Mouse (Mus musculus): Measurements from ENCODE around the gene Kazald1. TPM values are rescaled to one million over a fixed set of nuclear protein-coding genes. Genes with fewer than 3 reads are reported as not detected.

Gene Kazald1
- polyA plus RNA-seq, 1 experiment from 2014 or later: 0.31 TPM

DNA sequence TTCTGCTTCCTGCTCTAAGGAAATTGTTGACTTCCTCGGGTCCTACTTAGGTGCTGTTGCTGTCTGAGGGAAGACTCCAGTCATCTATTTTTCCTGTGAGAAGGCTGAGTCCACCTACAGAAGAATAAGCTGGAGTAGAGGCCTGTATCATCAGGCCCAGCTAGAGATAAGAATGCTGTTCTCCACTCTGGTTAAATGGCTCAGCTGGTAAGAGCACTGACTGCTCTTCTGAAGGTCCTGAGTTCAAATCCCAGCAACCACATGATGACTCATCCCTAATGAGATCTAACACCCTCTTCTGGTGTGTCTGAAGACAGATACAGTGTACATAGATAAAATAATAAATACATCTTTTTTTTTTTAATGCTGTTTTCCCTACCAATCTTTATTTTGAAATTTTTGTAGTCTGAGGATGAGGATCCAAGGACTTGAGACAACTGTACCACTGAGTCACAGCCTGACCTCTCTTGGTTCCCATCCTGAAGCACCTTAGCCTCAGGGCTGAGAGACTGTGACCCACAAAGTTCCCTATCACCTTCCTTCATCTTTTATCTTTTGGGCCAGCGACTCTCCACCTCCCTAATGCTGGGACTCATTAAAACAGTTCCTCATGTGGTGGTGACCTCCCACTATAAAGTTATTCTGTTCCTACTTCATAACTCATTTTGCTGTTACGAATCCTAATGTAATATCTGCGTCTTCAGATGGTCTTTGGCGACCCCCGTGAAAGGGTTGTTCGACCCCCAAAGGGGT is 7.1 kb upstream of the Kazald1 start:
- ATAC-seq (replicated peaks; ENCODE audit: low FRiP score) (no peak), DNase-seq (ENCODE audit: low spot score) (no peak)
- Histone ChIP-seq H3K36me3 (ENCODE audit: control insufficient read depth, insufficient read depth, low read length) (no peaks in the 10 kb centered on the region), H3K4me2 (ENCODE audit: low read depth, low read length, severe bottlenecking) (no peak overlapping the region), H3K9ac (ENCODE audit: low read length) (no peak overlapping the region), H3K4me3 (ENCODE audit: low read depth, low read length) (no peak overlapping the region), H3K4me1 (replicated peaks; ENCODE audit: control insufficient read depth, insufficient read depth, low read length) (peaks cover 5% of the 10 kb centered on the region; the same call in 1 of the 2 replicates), H3K27ac (ENCODE audit: low read depth, low read length) (no peak overlapping the region), H3K9me3 (ENCODE audit: control insufficient read depth, low read length) (no peaks in the 10 kb centered on the region), H3K27me3 (ENCODE audit: control insufficient read depth, insufficient read depth, low read length) (peaks cover 47% of the 10 kb centered on the region)
- 77% methylated on average over 7 of the region's 7 CpGs for WGBS

DNA sequence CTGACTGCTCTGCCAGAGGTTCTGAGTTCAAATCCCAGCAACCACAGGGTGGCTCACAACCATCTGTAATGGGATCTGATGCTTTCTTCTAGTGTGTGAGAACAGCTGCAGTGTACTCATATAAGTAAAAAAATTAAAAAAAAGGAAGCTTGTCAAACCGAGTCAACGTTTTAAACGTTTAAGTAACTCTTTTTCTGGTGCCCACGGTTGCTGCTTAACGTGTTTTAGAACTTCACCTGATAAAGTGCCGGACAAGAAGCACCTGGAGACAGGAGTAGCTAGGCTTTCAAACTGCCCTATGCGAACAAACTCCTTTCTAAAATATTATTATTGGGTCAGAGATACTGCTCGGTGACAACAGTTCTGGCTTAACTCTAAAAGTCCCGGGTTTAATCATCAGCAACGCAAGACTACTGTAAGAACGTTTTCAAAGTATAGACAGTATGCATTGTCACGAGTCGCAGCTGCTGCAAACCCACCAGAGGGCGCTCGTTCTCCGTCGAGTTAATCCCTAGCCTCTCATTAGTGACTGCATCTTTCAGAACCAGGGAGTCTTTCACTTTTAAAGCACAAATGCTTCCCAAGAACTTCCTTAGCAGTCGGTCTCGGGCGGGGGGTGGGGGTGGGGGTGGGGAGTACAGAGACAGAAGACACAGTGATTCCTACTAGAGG is 1.0 kb upstream of the Kazald1 start:
- peak overlapping the region; percentile 95 for H3K4me2 ChIP-seq (ENCODE audit: low read depth, low read length, severe bottlenecking)
- ATAC-seq (replicated peaks; ENCODE audit: low FRiP score): peak; percentile 36; the same call in 1 of the 2 replicates
- no peaks in the 10 kb centered on the region for H3K9me3 ChIP-seq (ENCODE audit: control insufficient read depth, low read length)
- H3K36me3 ChIP-seq (ENCODE audit: control insufficient read depth, insufficient read depth, low read length): no peaks in the 10 kb centered on the region
- peak overlapping the region; percentile 60 for H3K4me3 ChIP-seq (ENCODE audit: low read depth, low read length)
- peaks cover 39% of the 10 kb centered on the region for H3K27me3 ChIP-seq (ENCODE audit: control insufficient read depth, insufficient read depth, low read length)
- peak overlapping the region; percentile 78 for H3K9ac ChIP-seq (ENCODE audit: low read length)
- 9% methylated on average over 20 of the region's 20 CpGs for WGBS
- DNase-seq (ENCODE audit: low spot score): peak; percentile 94
- peak overlapping the region; percentile 80 for H3K27ac ChIP-seq (ENCODE audit: low read depth, low read length)
- peaks cover 18% of the 10 kb centered on the region for H3K4me1 ChIP-seq (replicated peaks; ENCODE audit: control insufficient read depth, insufficient read depth, low read length)

DNA sequence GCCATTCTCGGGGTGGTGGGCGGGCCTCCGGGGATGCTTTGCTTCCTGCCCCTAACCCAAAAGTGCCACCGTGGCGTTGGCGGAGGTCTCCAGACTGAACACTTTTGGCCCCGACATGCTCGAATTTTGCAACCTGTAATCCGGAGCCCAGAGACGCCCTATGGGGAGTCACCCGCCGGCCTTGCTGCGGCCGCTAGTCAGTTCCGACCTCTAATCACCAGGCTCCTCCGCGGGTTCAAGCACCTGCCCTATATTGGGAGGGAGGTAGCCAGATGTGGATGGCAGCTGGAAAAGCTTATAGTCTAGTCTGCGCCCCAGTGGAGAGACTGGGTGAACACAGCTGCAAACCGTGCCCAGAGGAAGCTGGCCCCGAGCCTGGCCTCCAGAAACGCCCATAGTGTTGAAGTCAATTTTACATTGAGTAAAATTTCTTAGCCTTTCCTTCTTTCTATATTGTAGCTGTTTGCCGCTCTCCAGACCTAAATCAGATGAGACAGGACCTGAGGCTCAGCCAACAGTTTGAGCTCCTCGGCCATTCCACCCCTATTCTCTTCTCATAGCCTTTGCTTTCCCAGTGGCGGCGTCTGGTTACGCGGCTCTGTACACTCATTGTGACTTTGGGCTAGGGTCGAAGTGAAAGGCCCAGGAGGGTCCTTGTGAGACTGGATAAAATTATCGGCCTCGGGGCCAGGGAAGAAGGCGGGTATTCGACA is 438 bp downstream of the Kazald1 start:
- H3K4me3 ChIP-seq (ENCODE audit: low read depth, low read length): peak overlapping the region; percentile 60
- peaks cover 28% of the 10 kb centered on the region for H3K4me1 ChIP-seq (replicated peaks; ENCODE audit: control insufficient read depth, insufficient read depth, low read length)
- DNase-seq (ENCODE audit: low spot score) (no peak), ATAC-seq (replicated peaks; ENCODE audit: low FRiP score) (peak; percentile 32)
- under 1% methylated on average over 32 of the region's 32 CpGs for WGBS
- no peak overlapping the region for H3K27ac ChIP-seq (ENCODE audit: low read depth, low read length)
- peak overlapping the region; percentile 95 for H3K4me2 ChIP-seq (ENCODE audit: low read depth, low read length, severe bottlenecking)
- no peaks in the 10 kb centered on the region for H3K9me3 ChIP-seq (ENCODE audit: control insufficient read depth, low read length)
- peaks cover 53% of the 10 kb centered on the region for H3K27me3 ChIP-seq (ENCODE audit: control insufficient read depth, insufficient read depth, low read length)
- no peaks in the 10 kb centered on the region for H3K36me3 ChIP-seq (ENCODE audit: control insufficient read depth, insufficient read depth, low read length)
- H3K9ac ChIP-seq (ENCODE audit: low read length): peak overlapping the region; percentile 78

GRCm38 (mm10) chr19:45076036-45076575 is 1.1 kb downstream of the Kazald1 start:
- Histone ChIP-seq H3K4me2 (ENCODE audit: low read depth, low read length, severe bottlenecking) (peak overlapping the region; percentile 95; the same call in 1 of the 2 replicates), H3K27me3 (ENCODE audit: control insufficient read depth, insufficient read depth, low read length) (peaks cover 60% of the 10 kb centered on the region), H3K4me1 (replicated peaks; ENCODE audit: control insufficient read depth, insufficient read depth, low read length) (peaks cover 34% of the 10 kb centered on the region), H3K27ac (ENCODE audit: low read depth, low read length) (no peak overlapping the region), H3K4me3 (ENCODE audit: low read depth, low read length) (peak overlapping the region; percentile 25; the same call in 1 of the 2 replicates), H3K9me3 (ENCODE audit: control insufficient read depth, low read length) (no peaks in the 10 kb centered on the region), H3K9ac (ENCODE audit: low read length) (no peak overlapping the region), H3K36me3 (ENCODE audit: control insufficient read depth, insufficient read depth, low read length) (no peaks in the 10 kb centered on the region)
- 5% methylated on average over 17 of the region's 17 CpGs for WGBS
- ATAC-seq (replicated peaks; ENCODE audit: low FRiP score) (no peak), DNase-seq (ENCODE audit: low spot score) (no peak)

- H3K27ac ChIP-seq (ENCODE audit: low read depth, low read length): no peak overlapping the region
- WGBS: under 1% methylated on average over 62 of the region's 62 CpGs
- peaks cover 34% of the 10 kb centered on the region for H3K4me1 ChIP-seq (replicated peaks; ENCODE audit: control insufficient read depth, insufficient read depth, low read length)
- no peaks in the 10 kb centered on the region for H3K9me3 ChIP-seq (ENCODE audit: control insufficient read depth, low read length)
- H3K36me3 ChIP-seq (ENCODE audit: control insufficient read depth, insufficient read depth, low read length): no peaks in the 10 kb centered on the region
- peaks cover 63% of the 10 kb centered on the region for H3K27me3 ChIP-seq (ENCODE audit: control insufficient read depth, insufficient read depth, low read length)
- DNase-seq (ENCODE audit: low spot score): peak; percentile 79
- H3K4me3 ChIP-seq (ENCODE audit: low read depth, low read length): peak overlapping the region; percentile 25
- H3K4me2 ChIP-seq (ENCODE audit: low read depth, low read length, severe bottlenecking): peak overlapping the region; percentile 53
- ATAC-seq (replicated peaks; ENCODE audit: low FRiP score): no peak
- H3K9ac ChIP-seq (ENCODE audit: low read length): no peak overlapping the region
These were observed 1.8 kb downstream of the Kazald1 start for GRCm38 (mm10) chr19:45076586-45077510.

DNA sequence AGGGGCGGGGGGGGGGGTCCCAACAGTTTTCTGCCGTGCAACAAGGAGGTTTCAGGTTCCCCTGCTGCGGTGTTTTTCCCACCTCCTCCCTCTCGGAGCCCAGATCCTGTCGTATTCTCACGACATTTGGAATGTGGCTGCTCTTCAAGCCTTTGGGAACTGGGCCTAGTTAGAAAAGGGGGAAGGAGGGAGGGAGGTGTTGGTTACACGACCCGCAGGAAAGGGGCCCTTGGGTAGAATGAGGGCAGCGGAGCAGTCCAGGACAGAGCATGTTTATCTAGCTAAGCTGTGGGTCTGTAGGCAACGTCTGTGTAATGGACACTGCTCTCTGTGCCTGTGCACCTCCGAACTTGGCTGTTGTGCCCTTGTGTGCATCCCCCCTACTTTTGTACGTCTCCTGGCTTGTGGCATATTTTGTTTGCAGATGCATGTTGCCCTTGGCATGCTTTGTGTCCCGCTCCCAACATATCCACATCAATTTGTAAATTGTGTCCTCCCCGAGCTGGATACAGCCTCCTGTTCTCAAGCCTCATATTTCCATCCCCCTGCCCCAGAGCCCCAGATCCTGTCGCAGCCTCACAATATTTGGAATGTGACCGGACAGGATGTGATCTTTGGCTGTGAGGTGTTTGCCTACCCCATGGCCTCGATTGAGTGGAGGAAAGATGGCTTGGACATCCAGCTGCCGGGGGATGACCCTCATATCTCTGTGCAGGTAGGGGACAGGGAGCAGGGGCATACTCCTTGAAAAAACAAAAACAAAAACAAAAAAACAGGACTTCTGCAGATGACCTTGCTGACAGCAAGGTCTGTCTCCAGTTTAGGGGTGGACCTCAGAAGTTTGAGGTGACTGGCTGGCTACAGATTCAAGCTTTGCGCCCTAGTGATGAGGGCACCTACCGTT is 3.0 kb downstream of the Kazald1 start:
- no peak overlapping the region for H3K9ac ChIP-seq (ENCODE audit: low read length)
- no peak overlapping the region for H3K27ac ChIP-seq (ENCODE audit: low read depth, low read length)
- H3K4me2 ChIP-seq (ENCODE audit: low read depth, low read length, severe bottlenecking): no peak overlapping the region
- DNase-seq (ENCODE audit: low spot score) (no peak), ATAC-seq (replicated peaks; ENCODE audit: low FRiP score) (no peak)
- H3K27me3 ChIP-seq (ENCODE audit: control insufficient read depth, insufficient read depth, low read length): peaks cover 62% of the 10 kb centered on the region
- H3K4me1 ChIP-seq (replicated peaks; ENCODE audit: control insufficient read depth, insufficient read depth, low read length): peaks cover 34% of the 10 kb centered on the region
- no peak overlapping the region for H3K4me3 ChIP-seq (ENCODE audit: low read depth, low read length)
- 5% methylated on average over 20 of the region's 20 CpGs for WGBS
- no peaks in the 10 kb centered on the region for H3K9me3 ChIP-seq (ENCODE audit: control insufficient read depth, low read length)
- no peaks in the 10 kb centered on the region for H3K36me3 ChIP-seq (ENCODE audit: control insufficient read depth, insufficient read depth, low read length)

- WGBS: 7% methylated on average over 17 of the region's 17 CpGs
- H3K9me3 ChIP-seq (ENCODE audit: control insufficient read depth, low read length): no peaks in the 10 kb centered on the region
- H3K27ac ChIP-seq (ENCODE audit: low read depth, low read length): no peak overlapping the region
- H3K4me2 ChIP-seq (ENCODE audit: low read depth, low read length, severe bottlenecking): peak overlapping the region; percentile 37; the same call in 1 of the 2 replicates
- H3K36me3 ChIP-seq (ENCODE audit: control insufficient read depth, insufficient read depth, low read length): no peaks in the 10 kb centered on the region
- H3K9ac ChIP-seq (ENCODE audit: low read length): no peak overlapping the region
- peaks cover 34% of the 10 kb centered on the region for H3K4me1 ChIP-seq (replicated peaks; ENCODE audit: control insufficient read depth, insufficient read depth, low read length)
- no peak for DNase-seq (ENCODE audit: low spot score)
- no peak for ATAC-seq (replicated peaks; ENCODE audit: low FRiP score)
- H3K4me3 ChIP-seq (ENCODE audit: low read depth, low read length): peak overlapping the region; percentile 15
- H3K27me3 ChIP-seq (ENCODE audit: control insufficient read depth, insufficient read depth, low read length): peaks cover 62% of the 10 kb centered on the region
These were observed 4.1 kb downstream of the Kazald1 start for GRCm38 (mm10) chr19:45078971-45079764.
